Mouse (Mus musculus) lung, adult 18-20 months (tissue): ENCODE data around the gene Nav2.
A peak's percentile ranks its signal among the peaks of the same experiment; 100 is the strongest.

Experiments used
- DNase-seq, 2 experiments: peaks; one replicate each; pipeline ENCODE4 v3.0.0; 2022; ENCODE audit warnings: mixed read lengths in 2 of 2

Gene Nav2

DNA sequence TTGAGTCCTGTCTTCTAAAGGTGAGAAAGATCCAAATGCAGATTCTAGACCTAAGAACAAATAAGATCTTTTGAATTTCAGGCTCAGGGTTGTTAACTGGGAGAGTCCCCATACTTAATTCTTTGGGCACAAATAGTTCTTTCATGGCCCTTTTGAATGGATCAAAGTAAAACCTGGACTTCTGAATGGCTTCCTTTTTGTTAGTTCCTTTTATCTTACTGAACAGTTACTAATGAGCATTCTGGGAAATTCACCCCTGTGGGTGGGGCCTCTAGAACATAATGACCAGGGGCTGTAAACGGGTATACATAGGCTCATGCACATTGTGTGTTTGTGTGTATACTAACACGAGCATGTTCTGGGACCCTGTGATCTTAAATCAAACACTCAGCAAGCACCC lies 429.2 kb downstream of the Nav2 start:
- no peak for DNase-seq

DNA sequence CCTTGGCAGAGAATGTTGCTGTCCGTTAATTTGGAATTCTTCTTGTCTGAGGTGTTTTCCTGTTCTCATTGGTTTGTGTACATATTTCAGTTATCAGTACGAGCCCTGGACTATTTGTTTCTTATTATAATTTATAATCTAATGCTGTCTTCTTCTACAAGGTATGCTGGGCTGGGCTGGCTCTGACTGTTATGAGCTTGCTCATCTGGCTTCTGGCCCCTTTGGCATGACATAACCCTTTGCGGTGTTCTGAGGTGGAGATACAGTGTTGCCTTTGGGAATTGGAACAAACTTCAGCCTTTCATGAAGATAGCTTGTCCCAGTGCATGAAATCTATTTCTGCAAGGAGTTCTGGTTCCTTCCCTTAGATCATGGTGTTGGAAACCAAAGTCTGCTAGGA lies 431.4 kb downstream of the Nav2 start:
- no peak for DNase-seq

DNA sequence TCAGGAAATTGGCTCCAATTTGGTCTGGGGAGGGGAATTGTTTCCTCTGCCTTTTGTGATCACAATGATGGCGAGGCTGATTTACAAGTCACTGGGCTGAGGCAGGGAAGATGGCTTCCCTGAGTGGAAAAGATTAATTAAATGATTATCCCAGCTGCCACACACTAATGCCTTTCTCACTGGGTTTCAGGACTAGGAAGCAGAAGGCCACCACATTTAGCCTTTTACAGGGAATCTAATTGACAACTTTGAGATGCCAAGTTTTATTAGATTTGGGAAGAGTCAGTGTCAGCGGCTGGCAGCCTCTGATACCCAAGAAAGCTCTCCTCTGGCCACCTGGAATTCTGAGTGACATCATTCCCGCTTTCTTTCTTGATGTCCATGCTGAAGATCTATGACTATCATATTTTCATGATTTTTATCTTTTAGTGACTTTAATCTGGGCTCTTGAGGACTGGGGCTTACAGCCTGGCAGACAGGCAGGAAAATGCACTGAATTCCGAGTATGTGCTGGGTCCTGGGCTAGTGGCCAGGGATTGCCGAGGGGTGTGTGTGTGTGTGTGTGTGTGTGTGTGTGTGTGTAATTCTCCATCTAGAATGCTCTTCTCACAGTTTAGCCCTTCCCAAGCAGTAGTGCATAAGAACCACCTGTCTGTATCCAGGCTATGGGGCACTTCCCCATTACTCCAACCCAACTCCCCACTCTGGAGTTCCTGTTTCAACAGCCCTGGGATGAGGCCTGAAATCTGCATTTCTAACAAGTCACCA lies 432.8 kb downstream of the Nav2 start:
- DNase-seq = no peak

DNA sequence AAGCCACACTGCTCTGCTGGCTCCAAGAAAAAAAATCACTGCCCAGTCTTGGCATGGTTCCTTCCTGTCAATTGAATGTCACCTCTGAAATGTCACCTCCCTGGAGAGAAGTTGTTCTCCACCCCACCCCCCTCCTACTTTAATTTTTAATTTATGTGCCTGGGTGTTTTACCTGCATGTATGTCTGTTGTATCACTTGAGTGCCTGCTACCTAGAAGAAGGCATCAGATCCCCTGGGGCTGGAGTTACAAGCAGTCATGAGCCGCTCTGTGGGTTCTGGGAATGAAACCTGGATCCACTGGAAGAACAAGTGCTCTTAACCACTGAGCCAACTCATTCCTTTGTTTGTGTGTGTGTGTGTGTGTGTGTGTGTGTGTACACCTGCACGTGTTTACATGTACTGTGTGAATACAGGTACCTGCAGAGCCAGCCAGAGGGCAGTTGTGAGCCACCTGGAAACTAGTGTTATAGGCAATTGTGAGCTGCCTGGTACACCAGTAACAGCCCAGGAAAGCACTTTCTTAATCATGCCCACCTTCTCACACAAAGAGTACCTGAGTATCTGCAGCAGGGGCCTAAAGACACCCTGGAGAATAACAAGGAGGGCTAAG lies 433.5 kb downstream of the Nav2 start:
- DNase-seq = peak in 1 of 2 experiments; percentile 55

DNA sequence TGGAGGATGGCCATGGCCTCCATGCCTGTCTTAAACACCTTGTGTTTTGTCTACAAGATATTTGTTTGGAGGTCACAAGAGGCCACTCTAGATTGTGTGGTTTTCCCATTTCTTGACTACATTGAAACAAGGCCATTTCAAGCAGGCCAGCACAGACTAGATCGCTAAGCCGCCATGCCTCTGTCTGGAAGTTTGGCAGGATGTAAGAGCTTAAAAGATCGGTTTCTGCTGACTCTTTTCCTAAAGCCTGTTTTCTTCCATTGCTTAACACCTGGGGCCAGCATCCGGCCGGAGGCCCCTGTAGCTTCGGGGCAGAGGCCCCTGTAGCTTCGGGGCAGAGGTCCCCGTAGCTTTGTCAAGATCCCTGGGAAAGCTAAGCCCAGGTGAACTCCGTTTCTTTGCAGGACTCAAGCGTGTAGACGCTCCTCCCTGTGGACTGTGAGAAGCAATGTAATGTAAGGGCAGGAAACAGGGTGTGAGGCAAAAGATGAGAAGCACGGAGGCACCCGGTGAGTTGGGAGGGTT lies 434.1 kb downstream of the Nav2 start:
- DNase-seq = no peak

DNA sequence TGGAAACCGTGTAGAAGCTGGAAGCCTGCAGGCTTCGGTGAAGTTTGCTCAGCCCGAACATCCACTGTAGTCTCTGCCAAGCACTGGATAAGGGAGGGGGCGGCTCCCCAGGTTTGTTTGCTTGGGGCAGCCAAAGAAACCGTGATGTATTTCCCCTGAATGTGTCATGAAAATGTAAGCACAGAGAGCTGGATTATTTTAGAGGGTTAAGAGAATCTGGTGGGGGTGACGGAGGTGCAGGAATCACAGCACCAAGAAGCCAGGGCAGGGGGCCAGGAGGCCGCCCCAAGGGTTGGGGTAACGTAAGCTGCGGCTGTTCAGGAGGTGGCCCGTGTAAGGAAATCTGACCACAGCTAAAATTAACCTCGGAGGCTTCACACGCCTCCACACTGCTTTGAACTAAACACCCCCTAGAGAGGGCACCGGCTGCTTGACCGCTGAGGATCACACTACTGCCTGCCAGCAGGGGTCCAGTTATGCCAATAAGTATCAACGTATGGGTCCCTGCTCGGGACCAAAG lies 434.6 kb downstream of the Nav2 start:
- peak; percentile 38 to 60 for DNase-seq

DNA sequence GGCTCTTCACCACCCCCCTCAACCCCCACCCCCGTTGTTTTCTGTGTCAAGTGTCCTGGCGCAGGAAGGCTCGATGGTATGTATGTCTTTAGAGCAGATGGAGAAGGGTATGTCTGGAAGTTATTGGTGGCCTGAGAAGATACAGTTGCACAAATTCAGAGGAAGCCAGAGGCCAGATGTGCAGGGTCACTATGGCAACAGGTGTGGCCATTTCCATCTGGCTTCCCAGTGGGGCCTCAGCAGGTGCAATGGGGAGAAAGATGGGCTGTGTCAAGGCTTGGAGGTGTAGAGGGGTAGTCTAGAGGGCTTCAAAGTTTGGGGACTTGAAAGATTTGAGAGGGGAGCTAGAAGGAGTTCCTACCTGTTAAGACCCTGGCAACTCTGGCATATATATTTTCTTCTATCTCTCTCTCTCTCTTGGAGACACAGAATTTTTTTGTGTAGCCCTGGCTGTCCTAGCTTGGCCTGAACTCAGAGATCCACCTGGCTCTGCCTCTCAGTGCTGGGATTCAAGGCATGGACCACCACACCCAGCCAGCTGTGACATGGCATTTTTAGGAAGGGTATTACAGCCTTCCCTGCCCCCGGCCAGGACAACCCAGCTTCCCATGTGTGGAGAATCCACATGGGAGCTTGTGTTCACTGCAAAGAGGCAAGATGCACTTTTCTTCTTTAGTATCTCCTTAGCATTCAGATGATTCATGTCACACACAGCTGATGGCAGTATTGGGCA lies 435.4 kb downstream of the Nav2 start:
- DNase-seq = no peak

DNA sequence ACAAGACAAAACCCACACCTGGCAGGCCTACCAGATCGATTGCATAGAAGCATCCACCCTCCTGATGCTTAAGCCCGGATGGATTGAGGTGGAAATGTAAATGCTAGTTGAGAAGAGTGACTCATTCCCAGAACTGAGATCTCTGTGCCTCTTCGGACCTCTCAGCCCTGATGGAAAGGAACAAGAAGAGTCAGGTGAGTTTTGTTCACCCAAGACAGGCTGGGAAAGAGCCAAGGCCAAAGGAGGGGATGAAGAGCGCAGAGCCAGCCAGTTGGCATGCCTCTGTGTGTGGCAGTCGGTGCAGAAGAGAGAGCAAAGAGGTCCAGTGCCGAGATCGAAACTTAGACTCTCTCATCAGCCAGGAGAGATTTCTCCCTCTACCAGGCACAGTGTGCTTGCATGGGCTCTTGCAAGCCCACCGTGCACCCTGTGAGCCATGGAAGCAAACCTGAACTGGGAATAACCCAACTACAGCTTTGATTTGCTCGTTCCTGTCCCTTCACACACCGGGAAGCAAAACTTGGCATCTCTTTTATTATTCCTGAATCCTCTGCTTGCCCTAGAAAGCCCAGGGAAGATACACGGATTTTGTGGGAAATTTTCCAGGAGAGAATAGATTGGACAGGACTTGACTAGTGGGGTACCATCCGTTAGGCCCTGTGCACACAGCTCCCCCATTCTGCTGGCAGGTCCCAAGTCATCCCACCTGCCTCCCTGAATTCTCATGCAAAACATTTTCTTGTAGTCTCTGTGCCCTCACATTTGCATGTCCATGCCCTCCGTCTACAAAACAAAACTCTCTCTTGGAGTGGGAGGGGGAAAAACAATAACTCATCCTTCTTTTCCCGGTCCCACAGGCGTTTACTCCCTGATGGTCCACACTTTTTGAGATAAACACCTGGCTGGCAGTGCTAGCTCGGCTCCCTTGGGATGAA lies 439.1 kb downstream of the Nav2 start:
- DNase-seq = peak; percentile 68 to 75

DNA sequence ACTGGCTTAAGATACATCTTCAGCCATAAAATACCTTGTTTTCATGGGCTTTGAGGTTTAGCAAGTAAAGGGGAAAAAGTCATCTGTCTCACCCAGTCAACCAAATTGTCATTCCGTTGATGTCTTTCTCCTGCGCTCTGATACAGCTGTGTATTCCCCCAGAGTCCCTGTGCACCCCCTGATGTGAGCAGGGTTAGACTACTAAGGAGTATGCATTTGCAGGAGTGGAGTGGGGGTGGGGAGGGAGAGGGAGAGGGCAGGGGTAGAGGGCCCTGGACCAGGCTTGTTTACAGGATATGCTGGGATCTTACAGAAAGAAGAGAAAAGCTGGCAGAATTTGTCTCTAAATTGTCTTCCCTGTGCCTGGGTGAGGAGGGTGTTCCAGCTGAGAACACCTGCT lies 440.1 kb downstream of the Nav2 start:
- no peak for DNase-seq

DNA sequence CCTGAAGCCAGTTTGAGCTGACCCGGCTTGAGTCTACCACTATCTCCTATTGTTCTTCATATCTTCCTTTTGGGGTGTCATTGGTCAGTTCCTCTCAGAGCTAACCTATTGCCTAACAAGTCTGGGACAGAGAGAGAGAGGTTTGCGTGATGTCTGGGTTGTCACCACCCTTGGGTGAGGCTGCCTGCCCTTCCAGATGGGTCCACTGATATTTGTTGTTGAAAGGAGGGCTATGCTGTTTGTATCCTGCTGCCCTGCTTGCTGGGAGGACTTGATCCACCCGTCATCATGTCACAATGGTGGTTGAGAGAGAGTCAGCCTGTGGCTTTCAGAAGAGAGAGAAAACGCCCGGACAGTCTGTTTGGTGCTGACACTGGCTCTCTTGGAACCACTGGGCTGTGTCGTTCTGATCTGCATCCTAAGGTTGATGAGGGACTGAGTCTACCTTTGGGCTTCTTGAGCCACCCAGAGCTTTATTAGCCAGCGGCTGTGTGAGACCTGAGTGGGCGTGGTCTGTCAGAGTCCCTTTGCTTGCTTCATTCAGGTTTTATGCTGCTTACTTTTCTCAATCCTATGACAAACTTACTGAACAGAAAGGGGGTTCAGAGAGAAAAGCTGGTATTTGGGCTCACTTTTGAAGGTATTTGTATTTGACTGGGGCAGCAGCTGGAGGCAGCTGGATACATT lies 441.9 kb downstream of the Nav2 start:
- DNase-seq = peak in 1 of 2 experiments; percentile 24

DNA sequence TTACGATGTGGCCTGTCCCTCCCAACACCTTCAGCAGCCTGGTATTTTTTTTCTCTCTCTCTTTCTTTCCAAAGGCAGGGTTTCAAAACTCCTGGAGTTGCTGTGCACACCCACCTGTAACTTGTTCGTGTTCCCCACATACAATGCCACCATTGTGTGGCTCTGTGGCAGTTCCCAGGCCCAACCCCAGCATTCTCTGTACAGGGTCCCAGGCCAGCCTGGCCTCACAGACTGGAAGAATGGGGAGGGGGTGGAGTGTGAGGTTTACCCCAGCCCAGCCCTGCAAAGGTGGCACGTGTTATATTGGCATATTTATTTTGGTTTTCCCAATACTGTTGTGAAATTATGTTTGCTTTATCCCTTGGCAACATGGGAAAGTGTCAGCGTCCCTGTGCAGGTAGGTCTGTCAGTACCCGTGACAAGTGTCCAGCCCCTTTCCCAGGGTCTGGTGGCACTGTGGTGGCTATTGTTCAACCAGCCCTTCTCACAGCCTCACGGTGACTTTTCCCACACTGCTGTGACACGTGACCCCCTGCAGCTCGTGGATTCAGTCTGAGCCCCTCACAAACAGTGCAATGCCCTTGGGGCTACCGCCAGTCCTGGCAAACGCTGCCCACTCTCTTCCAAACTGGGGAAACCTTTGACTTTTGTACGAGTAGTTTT lies 443.2 kb downstream of the Nav2 start:
- DNase-seq = peak; percentile 71 to 80

DNA sequence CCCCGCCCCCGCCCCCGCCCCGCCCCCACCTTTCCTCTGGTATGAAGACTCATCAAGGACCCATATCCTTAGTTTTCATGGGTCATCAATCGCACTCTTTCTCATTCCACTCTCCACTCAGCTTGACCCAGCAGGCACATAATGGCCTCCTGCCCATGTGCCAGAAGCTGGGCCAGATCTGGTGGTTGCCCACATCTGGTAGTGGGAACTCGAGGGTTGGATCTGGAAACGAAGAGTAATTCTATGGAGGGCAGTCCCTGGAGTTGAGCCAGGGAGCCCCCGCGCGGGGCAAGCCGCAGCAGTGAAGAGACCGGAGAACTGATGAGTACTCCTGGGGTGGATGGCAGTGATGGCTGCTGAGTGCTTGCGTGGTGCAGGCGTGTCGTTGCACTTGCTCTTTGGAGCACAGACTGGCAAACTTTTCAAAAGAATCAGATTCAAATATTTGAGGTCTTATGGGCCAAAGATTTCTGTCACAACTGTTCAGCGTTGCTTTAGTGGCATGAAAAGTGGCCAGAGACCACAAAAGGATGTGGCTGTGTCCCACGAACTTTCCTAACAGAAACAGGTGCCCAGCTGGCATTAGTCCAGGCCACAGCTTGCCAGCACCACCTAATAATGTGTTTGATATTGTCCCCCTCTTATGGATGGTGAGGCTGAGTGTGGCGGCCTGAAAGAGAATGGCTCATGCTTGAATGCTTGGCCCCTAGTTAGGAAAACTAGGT lies 449.1 kb downstream of the Nav2 start:
- peak; percentile 54 to 55 for DNase-seq

DNA sequence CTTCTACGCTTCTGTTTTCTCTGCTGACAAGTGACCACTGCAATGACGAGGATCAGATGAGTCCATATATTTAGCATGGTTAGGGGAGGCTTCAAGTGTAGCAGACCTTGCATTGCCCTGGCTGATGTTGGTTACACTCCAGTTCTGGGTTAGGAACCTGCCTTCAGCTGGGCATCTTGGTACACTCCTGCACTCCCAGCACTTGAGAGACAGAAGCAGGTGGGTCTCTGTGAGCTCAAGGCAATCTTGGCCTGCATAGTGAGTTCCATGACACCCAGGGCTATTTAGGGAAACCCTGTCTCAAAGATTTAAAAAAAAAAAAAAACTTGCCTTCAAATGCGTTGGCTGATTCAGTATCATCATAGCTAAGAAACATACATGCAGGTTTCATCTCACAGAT lies 450.6 kb downstream of the Nav2 start:
- no peak for DNase-seq

DNA sequence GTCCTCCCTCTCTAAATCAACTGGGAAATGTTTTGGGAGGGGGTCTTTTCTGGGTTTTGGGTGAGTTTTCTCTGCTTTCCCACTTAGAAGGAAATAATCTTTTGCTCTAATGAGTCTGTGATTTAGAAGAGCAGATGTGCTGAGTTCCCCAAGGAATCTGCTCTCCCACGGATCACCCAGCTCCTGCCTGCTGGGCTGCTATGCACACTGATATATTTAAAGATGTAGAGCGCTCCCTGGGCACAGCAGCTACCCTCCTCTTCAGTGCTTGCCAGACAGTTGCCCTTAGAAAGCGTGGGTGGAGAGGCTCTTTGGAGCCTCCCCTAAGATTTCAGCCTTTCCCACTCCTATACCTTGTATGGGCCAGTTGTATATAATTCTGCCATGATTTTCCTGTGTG lies 452.1 kb downstream of the Nav2 start:
- DNase-seq = no peak

DNA sequence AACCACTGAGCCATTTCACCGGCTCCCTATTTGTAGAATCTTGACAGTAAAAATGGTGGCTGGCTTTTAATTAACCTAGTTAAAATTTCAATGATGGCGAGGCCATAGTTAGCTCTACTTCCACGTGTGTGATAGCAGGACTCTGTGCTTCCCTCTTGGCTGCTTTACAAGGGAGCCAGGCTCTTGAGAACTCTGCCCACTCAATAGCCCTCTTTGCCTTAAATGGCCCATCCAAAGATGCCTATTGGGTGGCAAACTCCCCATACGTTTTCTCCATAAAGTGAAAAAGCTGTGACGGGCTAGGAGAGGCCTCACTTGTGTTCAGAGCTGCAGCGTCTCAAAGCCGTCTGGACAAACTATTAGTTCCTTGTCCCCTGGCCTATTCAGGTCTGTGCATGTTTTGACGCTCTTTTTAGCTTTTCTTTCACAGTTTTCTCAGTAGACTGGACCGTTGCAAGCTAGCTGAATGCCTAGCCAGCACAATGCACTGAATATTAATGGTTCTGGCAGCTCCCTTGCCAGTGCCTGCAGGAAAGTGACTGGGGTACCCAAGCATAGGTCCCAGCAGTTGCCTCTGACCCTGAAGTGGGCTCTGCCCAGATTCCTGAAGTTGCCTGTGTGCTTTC lies 453.1 kb downstream of the Nav2 start:
- DNase-seq = no peak

DNA sequence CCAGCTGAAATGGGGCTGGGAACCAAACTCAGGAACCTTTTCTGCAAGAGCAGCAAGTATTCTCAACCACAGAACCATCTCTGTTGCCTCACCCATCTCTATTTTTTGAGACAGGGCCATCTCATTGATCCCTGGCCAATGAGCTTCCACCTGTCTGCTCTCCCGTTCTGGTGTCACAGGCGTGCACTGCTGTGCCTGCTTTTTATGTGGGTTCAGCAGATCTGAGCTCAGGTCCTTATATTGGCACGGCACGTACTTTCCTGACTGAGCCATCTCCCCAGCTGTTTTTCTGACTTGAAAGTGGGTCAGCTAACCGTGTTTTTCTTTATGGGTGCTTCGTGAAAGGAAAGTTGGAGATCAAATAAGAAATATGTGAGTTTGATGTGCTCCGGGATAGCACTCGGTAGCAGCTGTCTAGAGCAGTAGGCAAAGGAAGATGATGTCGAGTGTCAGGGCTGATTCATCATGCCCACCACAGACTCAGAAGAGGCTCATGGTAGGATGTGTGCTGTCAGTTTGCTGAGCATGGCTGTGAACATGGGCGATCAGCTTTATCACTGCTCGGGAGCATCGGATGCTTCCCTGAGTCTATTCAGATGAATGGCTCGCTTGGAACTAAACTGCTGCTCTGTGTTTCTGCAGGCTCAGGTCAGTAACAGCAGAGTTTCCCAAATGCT lies 456.1 kb downstream of the Nav2 start:
- DNase-seq = no peak

DNA sequence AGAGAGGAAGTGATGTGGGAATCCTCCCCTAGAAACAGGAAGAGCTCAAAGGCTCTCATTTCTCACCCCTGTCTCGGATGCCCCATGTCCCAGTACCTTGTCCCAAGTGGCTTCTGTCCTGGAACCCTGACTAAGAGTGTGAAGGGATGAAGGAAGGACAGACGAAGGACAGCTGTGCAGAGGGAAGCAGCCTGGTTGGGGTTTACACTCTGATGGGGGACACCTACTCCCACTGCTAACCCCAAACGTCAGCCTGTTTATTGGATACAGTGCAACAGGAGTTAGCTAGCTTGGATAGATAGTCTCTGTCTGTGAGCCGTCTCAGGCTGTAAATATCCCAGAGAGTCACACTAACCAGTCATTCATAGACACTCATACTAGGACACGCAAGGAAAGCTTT lies 460.1 kb downstream of the Nav2 start:
- no peak for DNase-seq

DNA sequence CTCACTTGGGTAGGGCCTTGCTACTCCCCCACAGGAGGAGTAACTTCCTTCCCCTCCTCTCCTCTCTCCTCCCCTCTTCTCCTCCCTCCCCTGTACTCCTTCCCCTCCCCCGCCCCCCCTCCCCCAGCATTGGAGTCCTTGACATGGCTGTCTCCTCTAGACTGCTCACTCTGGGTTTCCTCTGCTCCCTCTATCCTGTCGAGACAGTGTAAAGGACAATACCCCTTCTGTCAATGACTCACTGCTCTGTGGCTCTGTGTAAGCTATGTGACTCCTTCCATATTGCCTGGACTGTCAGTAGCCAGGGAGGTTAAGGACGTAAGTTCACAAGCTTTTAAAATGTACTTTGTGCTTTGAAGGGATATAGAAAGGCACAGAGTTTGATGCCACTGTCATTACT lies 460.5 kb downstream of the Nav2 start:
- DNase-seq = no peak

DNA sequence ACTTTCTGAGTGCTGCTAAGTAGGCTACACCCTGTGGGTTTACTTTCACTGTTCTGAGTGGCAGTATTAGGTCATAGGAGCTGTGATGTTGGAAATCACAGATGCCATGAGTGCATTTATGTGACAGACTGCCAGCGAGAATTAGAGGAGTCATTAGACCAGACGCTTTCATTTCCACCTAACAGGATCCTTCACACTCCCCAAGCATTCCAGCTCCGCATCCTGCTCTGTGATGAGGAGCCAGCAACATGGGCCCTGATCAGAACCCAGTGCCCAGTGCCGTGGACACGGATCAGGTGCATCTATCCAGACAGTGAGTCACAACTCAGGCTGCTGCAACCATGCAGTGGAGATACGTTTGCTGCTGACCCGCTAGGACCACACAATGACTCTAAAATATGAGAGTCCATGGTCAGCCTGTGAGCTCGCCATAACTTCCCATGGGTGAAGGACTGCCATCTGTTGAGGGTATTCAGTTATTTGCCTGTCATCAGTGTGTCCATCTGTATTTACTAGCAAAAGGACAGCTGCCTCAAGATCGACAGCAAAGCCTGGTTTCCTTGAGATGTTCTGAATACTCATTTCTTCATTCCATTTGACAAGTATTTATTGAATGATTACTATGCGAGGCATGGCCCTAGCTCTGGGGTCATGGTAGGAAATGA lies 461.4 kb downstream of the Nav2 start:
- DNase-seq = peak in 1 of 2 experiments; percentile 29
